Mouse (Mus musculus) CD4-positive, CD25-positive, alpha-beta regulatory T cell, adult 4 months (primary cell): Measurements from ENCODE around the gene Ganab. TPM values are rescaled to one million over a fixed set of nuclear protein-coding genes. Genes with fewer than 3 reads are reported as not detected.
"Not testable (repeated sequence)": the region's sequence is repeated elsewhere in the genome, so short reads cannot be mapped to it uniquely, and the experiment has no call there.

ENCODE experiments used
- ATAC-seq: one replicate; pipeline ENCODE4 v1.8.0; 2017
- polyA plus RNA-seq, 2 experiments: library from polyadenylated mRNA; unstranded; fragments of 100-300 nt; shearing (Covaris generic); gene quantifications; one replicate each; pipeline ENCODE4 v1.2.1; 2017

Gene Ganab
- polyA plus RNA-seq, result 10 to 100 TPM; 50.2 to 83.9 TPM

DNA sequence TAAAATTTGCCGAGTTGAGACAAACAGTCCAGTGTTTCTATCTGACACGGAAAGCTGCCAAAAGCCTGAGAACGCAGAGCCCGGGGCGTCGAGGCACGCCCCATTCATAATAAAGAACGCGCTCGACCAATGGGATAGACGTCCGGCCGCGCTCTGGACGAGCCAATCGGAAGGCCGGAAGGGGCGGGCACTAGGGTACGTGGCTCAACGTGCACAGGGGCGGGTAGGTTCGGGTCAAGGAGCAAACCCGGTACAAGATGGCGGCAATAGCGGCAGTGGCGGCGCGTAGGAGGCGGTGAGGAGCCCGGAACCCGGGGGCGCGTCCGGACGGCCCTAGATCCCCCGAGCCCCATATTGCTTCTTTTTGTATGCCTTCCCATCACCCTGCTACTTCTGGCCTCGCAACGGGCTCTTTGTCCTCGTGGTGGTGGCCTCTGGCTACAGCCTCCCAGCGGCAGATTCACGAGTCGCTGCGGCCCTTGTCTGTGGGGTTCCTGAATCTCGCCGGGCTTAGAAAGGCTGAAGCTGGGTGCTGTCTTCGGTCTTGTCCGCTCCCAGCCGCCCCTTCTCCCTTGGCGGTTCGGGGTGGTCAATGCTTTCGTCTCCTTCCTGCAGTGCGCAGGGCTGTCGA, at the start of gene Ganab:
Gene Ganab, plus strand, starts transcription at position 207 of the 631 bp plus-strand sequence.
- peak; percentile 98 for ATAC-seq

- no peak for ATAC-seq
Observed at GRCm38 (mm10) chr19:8848356-8848755, 49.5 kb upstream of the Ganab start.

- no peak for ATAC-seq
Observed at GRCm38 (mm10) chr19:8850402-8850901, 47.4 kb upstream of the Ganab start, which contains the start of gene Lrrn4cl. Lrrn4cl (plus strand) TSS chr19:8850768.

DNA sequence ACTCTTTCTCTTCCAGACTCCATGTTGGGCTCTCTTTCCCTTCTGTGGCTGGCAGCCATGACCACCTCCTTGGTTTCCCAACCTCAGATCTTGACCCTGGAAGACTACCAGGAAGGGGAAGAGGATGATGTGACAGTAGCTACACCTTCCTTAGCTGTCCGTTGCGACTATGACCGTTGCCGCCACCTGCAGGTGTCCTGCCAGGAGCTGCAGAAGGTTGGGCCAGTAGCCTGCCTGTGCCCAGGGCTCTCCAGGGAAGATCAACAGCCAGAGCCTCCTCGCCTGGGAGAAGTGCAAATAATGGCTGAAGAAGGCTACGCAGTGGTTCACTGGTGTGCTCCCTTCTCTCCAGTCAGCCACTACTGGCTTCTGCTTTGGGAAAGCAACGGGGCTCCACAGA, 46.2 kb upstream of the Ganab start:
- no peak for ATAC-seq

DNA sequence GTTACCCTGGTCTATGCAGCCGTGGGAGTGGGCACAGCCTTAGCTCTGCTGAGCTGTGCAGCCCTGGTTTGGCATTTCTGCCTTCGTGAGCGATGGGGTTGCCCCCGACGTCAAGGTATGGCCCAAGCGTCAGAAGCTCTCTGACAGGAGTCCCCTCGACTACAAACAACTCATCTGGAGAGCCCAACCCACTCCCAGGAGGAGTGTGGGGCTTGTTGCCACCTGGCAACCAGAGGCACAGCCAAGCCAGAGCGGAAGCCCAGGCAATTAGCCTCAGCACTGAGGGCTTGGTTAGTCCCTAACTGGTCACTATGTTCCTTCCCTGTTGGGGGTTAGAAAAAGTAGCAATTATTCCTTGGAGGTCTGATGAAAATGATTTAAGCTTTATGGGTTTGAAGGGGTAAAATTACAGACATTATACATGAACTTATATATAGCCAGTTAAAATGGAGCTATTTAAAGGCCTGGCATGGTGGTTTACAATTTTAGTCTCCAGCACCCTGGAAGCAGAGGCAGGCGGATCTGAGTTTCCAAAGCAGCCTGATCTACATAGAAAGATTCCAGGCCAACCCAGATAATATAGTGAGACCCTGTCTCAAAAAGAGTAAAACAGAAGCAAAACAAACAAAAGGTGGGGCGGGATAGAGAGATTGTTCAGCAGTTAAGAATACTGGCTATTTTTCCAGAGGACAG, 45.5 kb upstream of the Ganab start:
- no peak for ATAC-seq

GRCm38 (mm10) chr19:8853117-8853516, 44.8 kb upstream of the Ganab start:
- no peak for ATAC-seq

- ATAC-seq, result no peak
Observed at GRCm38 (mm10) chr19:8857689-8858088, 40.2 kb upstream of the Ganab start.

- no peak for ATAC-seq
Observed at GRCm38 (mm10) chr19:8859018-8859417, 38.9 kb upstream of the Ganab start.

DNA sequence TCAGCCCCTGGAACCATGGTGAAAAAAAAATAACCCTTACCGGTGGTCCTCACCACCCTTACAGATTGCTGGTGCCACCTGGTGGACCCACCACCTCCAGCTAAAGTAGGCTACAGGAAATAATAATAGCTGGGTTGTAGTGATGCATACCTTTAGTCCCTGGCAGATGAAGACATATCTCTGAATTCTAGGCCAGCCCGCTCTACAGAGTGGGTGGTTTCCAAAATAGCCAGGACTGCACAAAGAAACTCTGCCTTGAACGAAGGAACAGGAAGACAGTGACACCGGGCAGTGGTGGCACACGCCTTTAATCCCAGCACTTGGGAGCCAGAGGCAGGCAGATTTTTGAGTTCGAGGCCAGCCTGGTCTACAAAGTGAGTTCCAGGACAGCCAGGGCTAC, 33.6 kb upstream of the Ganab start:
- ATAC-seq, result no peak

DNA sequence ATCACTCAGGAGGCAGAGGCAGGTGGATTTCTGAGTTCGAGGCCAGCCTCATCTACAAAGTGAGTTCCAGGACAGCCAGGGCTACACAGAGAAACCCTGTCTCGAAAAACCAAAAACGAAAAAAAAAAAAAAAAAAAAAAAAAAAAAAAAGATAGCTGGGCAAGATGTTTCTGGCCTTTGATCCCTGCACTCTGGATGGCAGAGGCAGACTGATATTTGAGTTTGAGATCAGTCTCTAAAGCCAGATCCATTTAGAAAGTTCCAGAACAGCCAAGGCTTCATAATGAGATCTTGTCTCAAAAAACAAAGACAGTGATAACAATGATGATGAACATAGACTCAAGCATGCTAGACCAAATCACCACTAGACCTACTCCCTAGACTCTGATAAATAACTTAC, 27.5 kb upstream of the Ganab start:
- not testable (repeated sequence) for ATAC-seq

- peak; percentile 14 for ATAC-seq
Observed at GRCm38 (mm10) chr19:8870838-8871237, 27.0 kb upstream of the Ganab start.

GRCm38 (mm10) chr19:8871267-8872186, 26.3 kb upstream of the Ganab start, which contains the start of gene Ubxn1:
Ubxn1 (plus strand) TSS chr19:8871496.
- peak; percentile 94 for ATAC-seq

DNA sequence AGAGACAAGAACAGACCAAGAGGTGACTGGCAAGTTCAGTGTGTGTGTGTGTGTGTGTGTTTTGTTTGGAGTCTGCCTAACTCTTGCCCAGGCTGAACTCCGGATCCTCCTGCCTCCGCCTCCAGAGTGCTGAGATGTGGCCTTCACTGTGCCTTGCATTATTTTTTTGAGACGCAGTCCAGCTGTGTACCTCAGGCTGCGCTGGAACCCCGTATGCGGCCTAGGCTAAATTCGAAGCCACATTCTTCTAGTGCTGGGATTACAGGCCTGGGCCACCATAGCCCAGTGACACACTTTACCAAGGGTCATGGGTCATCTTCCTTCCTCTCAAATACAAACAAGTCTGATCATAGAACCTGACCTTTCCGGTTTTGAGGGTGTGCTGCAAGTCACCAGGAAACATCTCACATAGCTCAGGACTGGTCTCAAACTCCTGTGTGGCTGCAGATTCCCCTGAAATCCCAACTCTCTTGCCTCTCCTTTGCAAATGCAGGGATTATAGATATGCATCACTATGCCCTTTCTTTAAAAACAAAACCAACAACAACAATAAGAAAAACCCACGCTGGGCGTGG, 25.5 kb upstream of the Ganab start:
- no peak for ATAC-seq

GRCm38 (mm10) chr19:8875031-8875430, 22.8 kb upstream of the Ganab start:
- ATAC-seq, result no peak

DNA sequence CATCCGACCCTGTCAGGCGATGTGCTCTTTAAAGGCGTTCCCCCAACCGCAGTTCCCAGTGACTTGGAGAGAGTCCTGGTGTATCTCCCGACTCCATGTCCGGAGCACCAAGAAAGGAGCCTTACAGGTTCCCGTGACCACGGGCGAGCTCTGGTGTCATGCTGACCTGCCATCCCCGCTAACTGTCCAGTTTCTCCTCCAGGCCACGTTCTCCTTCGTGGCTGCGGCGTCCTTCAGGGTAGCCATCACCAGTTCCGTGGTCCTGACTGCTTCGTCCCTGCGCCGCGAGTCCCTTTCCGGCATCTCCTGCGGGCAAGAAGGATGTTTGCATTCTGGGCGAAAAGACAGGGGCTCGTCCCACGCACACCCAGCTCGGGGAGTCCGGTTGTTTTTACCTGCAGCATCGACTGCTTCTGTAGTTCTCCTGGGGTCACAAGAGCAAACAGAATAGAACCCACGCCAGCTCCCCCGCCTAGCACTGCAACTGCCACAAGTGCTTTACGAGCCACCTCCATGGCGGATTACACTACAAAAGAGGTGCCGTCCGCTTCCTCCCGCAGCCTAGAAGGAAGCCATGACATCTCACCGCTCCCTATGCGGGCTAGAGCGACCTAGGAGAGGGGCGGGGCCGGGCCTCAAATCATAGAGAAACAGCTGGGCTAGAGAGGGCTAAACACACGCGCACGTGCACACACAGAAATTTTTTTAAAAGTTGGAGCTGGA, 17.4 kb upstream of the Ganab start, which contains the start of gene Uqcc3:
Gene Uqcc3, minus strand, starts transcription at position 613 of the 723 bp plus-strand sequence.
- peak; percentile 99 for ATAC-seq

GRCm38 (mm10) chr19:8881034-8881392, 16.9 kb upstream of the Ganab start:
- peak; percentile 51 for ATAC-seq

DNA sequence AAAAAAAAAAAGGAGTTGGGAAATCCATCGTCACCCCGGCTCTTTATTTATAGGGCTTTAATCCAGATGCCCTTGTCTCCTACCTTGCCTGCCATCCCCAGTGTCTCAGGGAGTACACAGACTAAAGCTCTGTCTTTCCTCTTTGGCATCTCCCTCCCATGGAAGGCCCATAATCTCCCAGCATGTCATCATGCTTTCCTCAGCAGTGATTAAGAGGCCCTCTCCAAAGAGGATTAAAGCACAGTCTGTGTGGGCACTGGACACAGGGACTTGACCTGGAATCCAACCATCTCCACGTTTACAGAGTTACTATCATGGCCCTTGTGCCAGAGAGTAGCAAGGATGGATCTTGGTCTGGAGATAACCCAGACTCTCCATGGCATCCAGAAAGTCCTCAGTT, 14.3 kb upstream of the Ganab start, which contains the start of the genes Lbhd1 and Gm49403:
Gene Lbhd1, plus strand, starts transcription at position 117 of the 400 bp plus-strand sequence.
Gene Gm49403, plus strand, starts transcription at position 315 of the 400 bp plus-strand sequence.
- no peak for ATAC-seq

DNA sequence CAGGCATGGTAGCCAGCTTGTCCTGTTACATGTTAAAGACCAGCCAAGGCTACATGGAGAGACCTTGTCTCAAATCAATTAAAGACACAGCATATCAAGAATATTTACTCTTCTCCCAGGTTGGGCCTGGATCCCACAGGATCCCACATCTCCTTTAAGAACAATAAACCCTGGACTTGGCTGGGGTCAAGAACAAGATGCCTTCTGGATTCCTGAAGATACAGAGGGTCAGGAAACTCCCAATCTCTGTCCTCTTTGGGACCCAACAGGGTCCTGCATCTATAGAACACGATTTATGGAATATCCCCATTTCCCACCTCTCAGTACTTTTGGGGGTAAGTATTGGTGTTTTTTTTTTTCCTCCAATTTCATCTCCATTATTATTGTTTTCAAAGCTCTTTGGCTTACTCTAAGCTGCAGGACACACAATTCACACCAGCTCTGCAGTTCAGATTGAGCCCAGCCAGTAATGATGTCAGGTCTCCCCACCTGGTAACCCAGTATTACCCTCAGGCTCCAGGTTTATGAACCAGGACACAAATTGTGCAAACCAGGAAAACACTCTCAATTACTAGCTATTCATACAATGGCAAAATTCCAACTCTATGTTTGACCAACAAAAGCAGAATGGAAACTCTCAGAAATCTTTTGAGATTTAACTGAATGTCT, 10.8 kb upstream of the Ganab start:
- no peak for ATAC-seq

DNA sequence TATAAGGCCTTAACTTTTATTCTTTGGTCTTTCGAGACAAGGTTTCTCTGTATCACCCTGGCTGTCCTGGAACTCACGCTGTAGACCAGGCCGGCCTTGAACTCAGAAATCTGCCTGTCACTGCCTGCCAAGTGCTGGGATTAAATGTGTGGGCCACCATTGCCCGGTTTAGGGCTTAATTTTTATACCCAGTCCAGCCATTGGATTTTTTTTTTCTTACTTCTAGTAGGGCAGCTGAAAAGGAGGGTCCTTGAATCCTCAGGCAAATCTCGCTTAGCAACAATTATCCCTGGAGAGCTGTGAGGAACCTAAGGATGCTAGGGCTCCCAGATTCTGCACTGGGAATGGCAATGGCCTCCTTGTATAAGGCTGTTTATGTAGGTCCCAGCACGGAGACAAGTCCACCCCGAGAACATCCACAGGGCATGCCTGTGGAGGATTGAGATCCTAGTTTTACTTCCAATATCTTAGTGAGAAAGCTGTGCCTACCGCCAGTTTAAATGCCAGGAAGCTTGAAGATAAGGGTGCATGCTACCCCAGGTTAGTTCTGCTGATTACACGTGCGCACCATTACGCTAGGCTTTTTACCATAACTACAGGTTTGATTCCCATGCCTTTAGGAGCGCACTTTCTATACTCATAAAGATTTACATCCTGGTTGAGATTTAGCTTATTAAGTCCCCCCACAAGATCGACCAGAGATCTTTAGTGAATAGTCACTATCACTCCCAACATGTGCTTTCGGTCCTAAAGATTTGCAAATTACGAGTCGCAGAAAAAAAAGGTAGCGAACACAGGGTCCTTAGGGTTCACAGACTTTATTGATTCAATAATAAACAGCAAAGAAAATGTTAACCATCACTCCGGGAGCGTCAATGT, 10.0 kb upstream of the Ganab start:
- ATAC-seq, result no peak
